Mouse (Mus musculus) MEL (cell line): ENCODE data around the gene Cmss1.

ENCODE experiments used
- CHD1 ChIP-seq: IDR thresholded peaks from 2 replicates; pipeline ENCODE4 v1.6.1; 2012; ENCODE audit warnings: low read depth, mild to moderate bottlenecking, inconsistent platforms, low read length, improper control_type of control experiment
- CTCF ChIP-seq, 3 experiments: IDR thresholded peaks in 2 of 3; conservative IDR thresholded peaks in 1 of 3; 2 replicates each; pipeline ENCODE4 v1.5.1; 2011 to 2012; ENCODE audit warnings: low read length in 3 of 3, low read depth in 2 of 3, mild to moderate bottlenecking in 2 of 3, improper control_type of control experiment in 1 of 3, inconsistent platforms in 1 of 3, mixed read lengths in 1 of 3, moderate library complexity in 1 of 3; ENCODE audit not compliant: control insufficient read depth in 1 of 3, insufficient read depth in 1 of 3, poor library complexity in 1 of 3, severe bottlenecking in 1 of 3
- ETS1 ChIP-seq: IDR thresholded peaks from 2 replicates; pipeline ENCODE4 v1.6.1; 2012; ENCODE audit warnings: low read depth, mild to moderate bottlenecking, inconsistent platforms, low read length, improper control_type of control experiment, moderate library complexity
- MYB ChIP-seq: IDR thresholded peaks from 2 replicates; pipeline ENCODE4 v1.6.1; 2011; ENCODE audit warnings: mild to moderate bottlenecking, low read depth, low read length, improper control_type of control experiment
- NELFE ChIP-seq: IDR thresholded peaks from 2 replicates; pipeline ENCODE4 v1.6.1; 2011; ENCODE audit warnings: low read depth, low read length, improper control_type of control experiment
- POLR2A ChIP-seq, 2 experiments: IDR thresholded peaks; 2 replicates each; pipeline ENCODE4 v1.6.1; 2011 to 2012; ENCODE audit warnings: low read length in 2 of 2, mild to moderate bottlenecking in 2 of 2, control low read depth in 1 of 2, improper control_type of control experiment in 1 of 2, low read depth in 1 of 2, moderate library complexity in 1 of 2; ENCODE audit not compliant: control insufficient read depth in 1 of 2, insufficient read depth in 1 of 2, poor library complexity in 1 of 2
- TCF12 ChIP-seq: IDR thresholded peaks from 2 replicates; pipeline ENCODE4 v1.6.1; 2014; ENCODE audit warnings: low read depth, mild to moderate bottlenecking, inconsistent platforms, low read length, improper control_type of control experiment, moderate library complexity

GRCm38 (mm10) chr16:57438288-57438685 is 168.4 kb downstream of the Cmss1 start:
- TF ChIP-seq CHD1 (no peak), ETS1 (no peak), NELFE (no peak), CTCF (IDR thresholded peaks at IDR 0.05 in 2 of 3, conservative IDR thresholded peaks at IDR 0.05 in 1 of 3; ENCODE audit: control insufficient read depth in 1 of 3, insufficient read depth in 1 of 3, low read depth in 2 of 3, low read length in 3 of 3, poor library complexity in 1 of 3, severe bottlenecking in 1 of 3) (no peak), TCF12 (no peak), MYB (no peak), POLR2A (IDR thresholded peaks at IDR 0.05; ENCODE audit: control insufficient read depth in 1 of 2, insufficient read depth in 1 of 2, low read depth in 1 of 2, low read length in 2 of 2, poor library complexity in 1 of 2) (no peak)
